In the genomic region with DNA sequence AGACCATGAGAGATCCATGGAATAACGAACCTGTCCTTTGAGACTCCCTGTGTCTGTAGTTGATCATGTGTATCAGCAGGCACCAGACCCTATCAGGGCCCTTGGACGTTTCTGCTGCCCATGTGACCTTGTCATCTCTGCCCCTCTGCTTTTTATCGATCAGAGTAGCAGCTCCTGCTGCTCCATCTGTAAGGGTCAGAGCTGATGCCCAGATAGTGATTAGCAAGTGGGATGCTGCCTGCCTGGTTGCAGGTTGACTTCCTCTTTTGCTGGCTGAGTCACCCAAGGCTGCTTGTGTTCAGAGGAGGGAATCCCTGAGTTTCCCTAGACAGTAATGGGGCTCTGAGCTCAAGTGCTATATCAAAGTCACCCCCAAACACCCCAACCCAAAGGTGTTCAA, we compare ENCODE assay signal across 32 mouse cellular contexts. TPM values are rescaled to one million over a fixed set of nuclear protein-coding genes. Genes with fewer than 3 reads are reported as not detected.
DNase-seq lines count a peak whose midpoint lies in the region; ATAC-seq and TF ChIP-seq lines count a peak whose summit lies in the region.
"Had no signal": no experiment of that assay in that cellular context is flagged by ENCODE, and none has a peak within 500 bp of the region (broad histone marks: within the 10 kb centered on the region; RNA-seq: fewer than 3 reads in every experiment).

No protein-coding gene starts in this region.

- no peak overlapping the region for H3K4me3 ChIP-seq in cerebellum, adult 2 months (replicated peaks; ENCODE audit: insufficient read depth, low read depth, low read length)
- H3K4me3 ChIP-seq: forebrain, embryonic 15.5 days; heart, embryonic 12.5 days; limb, embryonic 12.5 days; megakaryocyte, embryonic 14.5 days; myocyte; neural tube, embryonic 13.5 days; stomach, embryonic 15.5 days had no signal

- 51% methylated on average over 3 of the region's 3 CpGs for WGBS in cerebellum, adult 2 months

- no peaks in the 10 kb centered on the region for H3K4me1 ChIP-seq in cerebellum, adult 2 months (ENCODE audit: control insufficient read depth, insufficient read depth, low read length)
- H3K4me1 ChIP-seq: forebrain, embryonic 15.5 days; limb, embryonic 12.5 days; megakaryocyte, embryonic 14.5 days; neural tube, embryonic 13.5 days had no signal

- peak; percentile 15 for DNase-seq in urinary bladder, adult 2 months (ENCODE audit: low spot score)
- no peak for DNase-seq in urinary bladder, postnatal 10 days (ENCODE audit: low spot score)
- DNase-seq in MN1 (ENCODE audit: low spot score), result peak; percentile 6
- no peak for DNase-seq in cerebellum, adult 2 months
- no peak for DNase-seq in heart, adult 8-10 months (ENCODE audit: low spot score)
- DNase-seq in testis, postnatal 10 days (ENCODE audit: low spot score), result no peak
- DNase-seq: cerebellum, postnatal 25 days; heart, postnatal 10 days; liver, postnatal 0 days; lung, postnatal 10 days; midbrain, embryonic 14.5 days; thymus, adult 2 months; thymus, postnatal 4 days had no signal

- ATAC-seq in megakaryocyte, adult 5-6 weeks (ENCODE audit: poor library complexity, severe bottlenecking), result peak; percentile 86
- ATAC-seq: forebrain, embryonic 15.5 days; hindbrain, postnatal 0 days; intestine, embryonic 16.5 days; liver, postnatal 0 days had no signal

- no peaks in the 10 kb centered on the region for H3K27me3 ChIP-seq in cerebellum, adult 2 months (ENCODE audit: control insufficient read depth, insufficient read depth, low read length)
- H3K27me3 ChIP-seq: forebrain, embryonic 15.5 days; heart, embryonic 12.5 days; neural tube, embryonic 13.5 days; stomach, embryonic 15.5 days had no signal

- no peak for TF ChIP-seq POLR2A in cerebellum, adult 2 months (IDR thresholded peaks at IDR 0.05; ENCODE audit: borderline replicate concordance, insufficient read depth, low read length)

- no peak overlapping the region for H3K27ac ChIP-seq in cerebellum, adult 2 months (ENCODE audit: insufficient read depth, low read length)
- H3K27ac ChIP-seq: forebrain, embryonic 15.5 days; hindbrain, postnatal 0 days; limb, embryonic 12.5 days; neural tube, embryonic 13.5 days had no signal

- TF ChIP-seq CTCF in cerebellum, adult 2 months (IDR thresholded peaks at IDR 0.05; ENCODE audit: borderline replicate concordance, insufficient read depth, low read depth, low read length), result no peak

RNA-seq across cellular contexts. Expression of a gene that starts 18.9 kb away (rescaled TPM):
- polyA plus RNA-seq in urinary bladder, adult 2 months (2012; rRNA removed), result not detected in 2 replicates
- not detected in 2 replicates for total RNA-seq in megakaryocyte, adult 5-6 weeks (2015)
- total RNA-seq in megakaryocyte, adult 5-6 weeks (2017), result not detected in 2 replicates
- polyA plus RNA-seq in cerebellum, adult 2 months (2012; rRNA removed), result not detected in 2 replicates
- total RNA-seq in heart, adult 8-10 months (2022), result not detected
- total RNA-seq: adrenal gland, postnatal 14 days; gastrocnemius, adult 8-10 months; heart, postnatal 10 days; hindbrain, postnatal 0 days; layer of hippocampus, adult 8-10 months; left cerebral cortex, postnatal 14 days had no signal
- polyA plus RNA-seq: brain, embryonic 14.5 days; embryonic facial prominence, embryonic 14.5 days; forebrain, embryonic 15.5 days; gonadal fat pad, adult 2 months; heart, embryonic 12.5 days; hindbrain, embryonic 11.5 days; hindbrain, postnatal 0 days; intestine, embryonic 16.5 days; limb, embryonic 12.5 days; liver, embryonic 11.5 days; liver, postnatal 0 days; midbrain, embryonic 14.5 days; myocyte; neural tube, embryonic 13.5 days; stomach, embryonic 15.5 days; thymus, adult 2 months had no signal

Comparison
In these comparisons a context has a peak if more than half of its experiments do, and no peak if none do; other contexts are left out.
1. DNase-seq: peak in urinary bladder, adult 2 months (single experiment) and MN1 (single experiment); none in urinary bladder, postnatal 10 days (single experiment), cerebellum, adult 2 months (0 of 2), heart, adult 8-10 months (single experiment) and testis, postnatal 10 days (single experiment).